Mouse (Mus musculus) kidney, embryonic 15.5 days (tissue): ENCODE measurements around the gene Cdc25b. TPM values are rescaled to one million over a fixed set of nuclear protein-coding genes. Genes with fewer than 3 reads are reported as not detected.

Source experiments
- ATAC-seq: fragments of 200-750 bp; cut with Nextera tagmentation; replicated peaks from 2 replicates; pipeline ENCODE4 v1.8.0; 2017; ENCODE audit warnings: moderate TSS enrichment; ENCODE audit not compliant: low FRiP score
- H3K27ac ChIP-seq: fragments of 300-500 bp; sonication (generic); 2 replicates; pipeline ENCODE4 v1.5.1; 2015; ENCODE audit warnings: mild to moderate bottlenecking, inconsistent platforms
- H3K27me3 ChIP-seq: fragments of 300-500 bp; sonication (generic); 2 replicates; pipeline ENCODE4 v1.6.1; 2015; ENCODE audit warnings: inconsistent platforms
- H3K36me3 ChIP-seq: fragments of 300-500 bp; sonication (generic); 2 replicates; pipeline ENCODE4 v1.6.1; 2015; ENCODE audit warnings: inconsistent platforms
- H3K4me1 ChIP-seq: fragments of 300-500 bp; sonication (generic); 2 replicates; pipeline ENCODE4 v1.6.1; 2015; ENCODE audit warnings: inconsistent platforms
- H3K4me2 ChIP-seq: fragments of 300-500 bp; sonication (generic); 2 replicates; pipeline ENCODE4 v1.6.1; 2015; ENCODE audit warnings: moderate library complexity, mild to moderate bottlenecking, inconsistent platforms
- H3K4me3 ChIP-seq: fragments of 300-500 bp; sonication (generic); replicated peaks from 2 replicates; pipeline ENCODE4 v1.5.1; 2015; ENCODE audit warnings: mild to moderate bottlenecking, inconsistent platforms
- H3K9ac ChIP-seq: fragments of 300-500 bp; sonication (generic); 2 replicates; pipeline ENCODE4 v1.6.1; 2015; ENCODE audit warnings: mild to moderate bottlenecking, inconsistent platforms
- H3K9me3 ChIP-seq: fragments of 300-500 bp; sonication (generic); replicated peaks from 2 replicates; pipeline ENCODE4 v1.6.1; 2016; ENCODE audit warnings: inconsistent platforms
- WGBS: fragments of 180-500 bp; shearing (Covaris S2); methylation state at CpG from one replicate; pipeline ENCODE4 v1.1.7; 2015; ENCODE audit warnings: mixed read lengths; 5-methylcytosine and 5-hydroxymethylcytosine counted together
- polyA plus RNA-seq: library from polyadenylated mRNA; unstranded; fragments of >200 nt; fragmentation: Nextera tagmentation; extraction: Ambion mirVana; gene quantifications from 2 replicates; pipeline ENCODE4 v1.2.1, GENCODE M21; 2015

Cdc25b gene
- polyA plus RNA-seq, result 62.1 and 71.5 TPM in 2 replicates

DNA sequence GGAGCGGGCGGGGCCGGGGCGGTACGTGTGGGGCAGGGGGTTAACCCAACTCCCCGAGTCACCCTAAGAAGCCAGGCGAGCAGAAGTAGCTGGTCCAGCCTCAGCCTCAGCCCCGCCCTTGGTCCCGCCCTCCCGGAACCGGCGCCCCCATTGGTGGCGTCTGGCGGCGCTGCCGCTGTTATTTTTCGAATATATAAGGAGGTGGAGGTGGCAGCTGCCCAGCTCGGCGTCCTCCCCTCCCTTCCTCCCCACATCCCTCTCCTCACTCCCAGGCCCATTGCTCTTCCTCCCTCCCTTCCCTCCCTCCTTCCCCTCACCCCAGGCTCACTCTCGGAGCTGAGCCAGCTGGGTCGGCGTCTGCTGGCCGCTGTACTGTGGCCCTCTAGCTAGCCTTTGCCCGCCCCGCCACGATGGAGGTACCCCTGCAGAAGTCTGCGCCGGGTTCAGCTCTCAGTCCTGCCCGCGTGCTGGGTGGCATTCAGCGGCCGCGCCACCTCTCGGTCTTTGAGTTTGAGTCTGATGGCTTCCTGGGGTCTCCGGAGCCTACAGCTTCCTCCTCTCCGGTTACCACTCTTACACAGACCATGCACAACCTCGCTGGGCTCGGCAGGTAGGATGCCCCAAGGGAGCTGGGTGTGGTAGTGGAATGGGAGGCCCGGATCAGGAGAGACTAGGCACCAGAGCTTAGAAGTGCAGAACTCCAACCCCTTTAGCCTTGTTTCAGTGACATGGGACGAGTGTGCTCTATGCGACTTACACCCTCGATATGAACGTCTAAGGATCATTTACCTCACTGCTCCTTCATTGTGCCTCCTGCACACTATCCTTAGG lies at the start of gene Cdc25b, which contains the start of gene Spef1:
Gene Cdc25b, plus strand, starts transcription at position 179 of the 831 bp plus-strand sequence.
Gene Spef1, minus strand, starts transcription at position 512 of the 831 bp plus-strand sequence.
- H3K9me3 ChIP-seq, result no peaks in the 10 kb centered on the region
- WGBS, result under 1% methylated on average over 42 of the region's 43 CpGs
- peaks cover 51% of the 10 kb centered on the region for H3K4me1 ChIP-seq
- no peaks in the 10 kb centered on the region for H3K27me3 ChIP-seq
- H3K36me3 ChIP-seq, result peaks cover 10% of the 10 kb centered on the region
- H3K27ac ChIP-seq, result peak within 1 kb of the TSS; percentile 87
- peak within 1 kb of the TSS; percentile 68 for H3K4me3 ChIP-seq
- peak within 1 kb of the TSS; percentile 76 for H3K4me2 ChIP-seq
- peak within 1 kb of the TSS; percentile 70 for H3K9ac ChIP-seq
- ATAC-seq, result peak; percentile 87

DNA sequence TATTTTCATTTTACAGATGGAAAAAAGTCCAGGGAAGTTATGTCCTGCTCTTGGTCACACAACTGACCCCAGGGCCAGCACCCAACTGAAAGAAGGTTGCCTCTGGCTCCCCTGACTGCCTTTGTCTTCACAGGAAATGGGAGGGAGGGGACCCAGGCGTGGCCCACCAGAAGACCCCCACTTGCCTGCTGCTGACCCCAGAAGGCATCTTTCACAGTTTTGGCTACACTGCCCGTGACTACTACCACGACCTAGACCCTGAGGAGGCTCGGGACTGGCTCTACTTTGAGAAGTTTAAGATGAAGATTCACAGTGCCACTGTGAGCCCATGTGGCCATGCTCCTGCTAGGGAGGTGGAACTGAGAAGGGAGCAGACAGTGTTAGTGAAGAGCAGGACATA lies 48.5 kb upstream of the Cdc25b start:
- no peak overlapping the region for H3K27ac ChIP-seq
- no peak for ATAC-seq
- H3K9ac ChIP-seq, result no peak overlapping the region
- H3K27me3 ChIP-seq, result no peaks in the 10 kb centered on the region
- H3K36me3 ChIP-seq, result peaks cover 79% of the 10 kb centered on the region
- no peak overlapping the region for H3K4me2 ChIP-seq
- H3K4me3 ChIP-seq, result no peak overlapping the region
- H3K9me3 ChIP-seq, result no peaks in the 10 kb centered on the region
- peaks cover 51% of the 10 kb centered on the region for H3K4me1 ChIP-seq
- 82% methylated on average over 4 of the region's 4 CpGs for WGBS

DNA sequence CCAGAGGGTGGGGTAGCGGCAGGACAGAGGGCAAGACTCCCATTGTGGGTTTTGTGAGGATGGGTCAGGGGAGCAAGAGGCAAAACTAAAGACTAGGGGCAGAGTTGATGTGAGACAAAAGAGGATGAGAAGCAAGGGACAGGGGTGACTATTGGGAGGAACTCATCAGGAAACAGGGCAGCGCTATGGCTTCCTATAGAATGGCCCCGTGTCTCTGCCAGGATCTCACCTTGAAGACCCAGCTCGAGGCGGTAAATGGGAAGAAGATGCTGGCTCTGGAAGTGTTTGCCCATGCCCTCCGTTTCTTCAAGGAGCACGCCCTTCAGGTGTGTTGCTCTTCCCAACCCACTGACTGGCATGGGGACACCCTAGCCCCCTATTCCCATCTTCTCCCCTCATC lies 48.0 kb upstream of the Cdc25b start:
- Histone ChIP-seq H3K9me3 (no peaks in the 10 kb centered on the region), H3K4me2 (no peak overlapping the region), H3K4me3 (no peak overlapping the region), H3K27ac (no peak overlapping the region), H3K4me1 (peaks cover 51% of the 10 kb centered on the region), H3K9ac (no peak overlapping the region), H3K36me3 (peaks cover 79% of the 10 kb centered on the region), H3K27me3 (no peaks in the 10 kb centered on the region)
- ATAC-seq, result no peak
- 94% methylated on average over 7 of the region's 7 CpGs for WGBS

DNA sequence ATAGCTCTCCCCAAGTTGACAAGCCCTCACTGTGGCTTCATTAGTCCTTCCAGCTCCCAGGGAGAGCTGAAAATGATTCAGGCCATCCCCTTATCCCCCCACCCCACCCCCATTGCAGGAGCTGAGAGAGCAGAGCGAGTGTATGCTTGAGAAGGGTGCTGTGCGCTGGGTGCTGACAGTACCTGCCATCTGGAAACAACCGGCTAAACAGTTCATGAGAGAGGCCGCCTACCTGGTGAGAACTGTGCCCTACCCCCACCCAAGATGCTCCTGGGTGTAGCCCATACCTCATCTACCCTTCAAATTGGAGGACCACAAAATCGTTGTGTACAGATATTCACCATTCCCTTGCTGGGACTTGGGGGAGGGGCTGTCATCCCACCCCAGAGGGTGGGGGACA lies 47.5 kb upstream of the Cdc25b start:
- WGBS, result 91% methylated on average over 5 of the region's 5 CpGs
- peaks cover 77% of the 10 kb centered on the region for H3K36me3 ChIP-seq
- ATAC-seq, result no peak
- peaks cover 51% of the 10 kb centered on the region for H3K4me1 ChIP-seq
- no peak overlapping the region for H3K4me3 ChIP-seq
- H3K27me3 ChIP-seq, result no peaks in the 10 kb centered on the region
- no peak overlapping the region for H3K9ac ChIP-seq
- no peaks in the 10 kb centered on the region for H3K9me3 ChIP-seq
- 0 out of 2 replicates have a peak overlapping the region, but pooled peaks have one; percentile 59 for H3K27ac ChIP-seq
- no peak overlapping the region for H3K4me2 ChIP-seq

DNA sequence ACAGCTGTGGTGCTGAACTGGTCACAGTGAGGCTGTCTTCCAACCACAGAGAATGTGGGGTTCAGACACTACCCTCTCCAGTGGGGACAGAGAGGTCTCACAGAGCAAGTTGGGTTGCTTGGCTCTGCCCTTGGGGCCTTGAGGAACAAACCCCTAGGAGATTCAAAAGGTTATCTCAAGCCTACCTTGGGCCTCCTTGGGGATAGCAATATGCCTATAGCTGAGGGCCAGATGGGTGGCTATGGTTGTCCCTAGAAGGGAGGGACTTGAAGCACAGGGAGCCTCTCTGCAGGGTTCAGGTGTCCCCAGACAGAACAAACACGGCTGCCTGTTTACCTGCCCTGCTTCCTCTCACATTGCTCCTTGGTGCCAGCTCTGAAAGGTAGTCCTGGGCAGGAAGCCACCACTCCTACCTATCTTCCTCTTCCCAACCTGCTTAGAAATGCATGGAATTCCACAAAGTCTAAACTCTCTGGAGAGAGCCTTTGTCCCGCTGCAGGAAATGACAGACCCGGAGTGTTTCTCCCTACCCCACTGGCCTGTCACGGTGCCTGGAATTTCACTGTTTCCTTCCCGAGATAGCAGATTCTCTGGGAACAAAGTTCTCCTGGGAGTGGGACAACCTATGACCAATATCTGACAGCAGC lies 46.7 kb upstream of the Cdc25b start:
- Histone ChIP-seq H3K9ac (no peak overlapping the region), H3K27me3 (no peaks in the 10 kb centered on the region), H3K36me3 (peaks cover 77% of the 10 kb centered on the region), H3K4me2 (no peak overlapping the region), H3K27ac (peak overlapping the region; percentile 59; the same call in 1 of the 2 replicates), H3K4me3 (no peak overlapping the region), H3K9me3 (no peaks in the 10 kb centered on the region), H3K4me1 (peaks cover 47% of the 10 kb centered on the region)
- WGBS, result 37% methylated on average over 5 of the region's 5 CpGs
- no peak for ATAC-seq

DNA sequence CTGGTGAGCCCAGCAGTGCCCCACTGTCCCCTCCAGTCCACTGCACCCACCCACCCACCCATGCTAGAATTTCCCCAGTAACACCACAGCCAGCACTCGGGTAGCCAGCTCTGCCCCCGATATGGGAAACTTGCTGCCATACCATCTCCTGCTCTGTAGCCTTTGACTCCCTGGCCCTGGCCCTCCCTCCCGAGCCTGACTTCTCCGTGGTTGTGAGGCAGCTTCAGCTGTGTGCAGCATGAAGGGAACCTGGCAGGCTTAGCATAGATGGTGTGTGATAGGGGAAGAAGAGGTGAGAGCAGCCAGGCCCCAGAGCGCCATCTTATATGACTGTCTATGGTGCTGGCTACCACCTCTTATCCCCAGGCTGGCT lies 46.2 kb upstream of the Cdc25b start:
- Histone ChIP-seq H3K27ac (peak overlapping the region; percentile 59; the same call in 1 of the 2 replicates), H3K4me1 (peaks cover 42% of the 10 kb centered on the region), H3K4me2 (no peak overlapping the region), H3K36me3 (peaks cover 81% of the 10 kb centered on the region), H3K27me3 (no peaks in the 10 kb centered on the region), H3K9me3 (no peaks in the 10 kb centered on the region), H3K4me3 (no peak overlapping the region), H3K9ac (no peak overlapping the region)
- no peak for ATAC-seq
- WGBS, result 64% methylated on average over 5 of the region's 5 CpGs

DNA sequence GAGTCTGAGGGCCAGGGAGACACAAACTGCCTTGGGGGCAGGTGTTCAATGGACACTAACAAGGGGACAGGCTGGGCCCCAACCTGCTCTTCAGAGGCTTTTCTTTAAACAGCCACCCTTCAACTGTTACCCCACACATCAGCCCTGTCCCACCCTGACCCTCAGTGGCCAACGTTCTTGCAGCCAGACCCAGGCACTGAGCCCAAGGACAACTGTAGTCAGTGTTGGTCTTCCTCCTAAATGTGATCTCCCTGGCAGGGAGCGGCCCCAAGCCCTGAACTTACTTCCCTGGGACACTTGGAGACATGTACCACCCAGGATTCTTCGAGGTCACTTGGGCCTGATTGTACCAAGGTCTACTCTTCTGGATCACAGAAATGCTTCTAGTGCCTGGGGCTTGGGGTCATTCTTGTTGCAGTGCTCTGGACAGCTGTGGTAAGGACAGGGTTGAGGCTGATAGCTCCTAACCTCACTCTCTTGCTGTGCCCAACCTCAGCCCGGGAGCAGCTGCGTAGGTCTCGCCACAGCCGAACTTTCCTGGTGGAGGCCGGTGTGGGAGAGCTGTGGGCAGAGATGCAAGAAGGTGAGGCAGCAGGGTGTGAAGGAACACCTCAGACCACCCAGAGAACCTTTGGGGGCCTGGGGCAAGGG lies 45.3 kb upstream of the Cdc25b start:
- Histone ChIP-seq H3K9ac (no peak overlapping the region), H3K4me1 (peaks cover 36% of the 10 kb centered on the region), H3K4me3 (no peak overlapping the region), H3K4me2 (no peak overlapping the region), H3K27me3 (no peaks in the 10 kb centered on the region), H3K9me3 (no peaks in the 10 kb centered on the region), H3K36me3 (peaks cover 87% of the 10 kb centered on the region), H3K27ac (peak overlapping the region; percentile 19; the same call in 1 of the 2 replicates)
- no peak for ATAC-seq
- 73% methylated on average over 8 of the region's 8 CpGs for whole genome bisulfite sequencing

DNA sequence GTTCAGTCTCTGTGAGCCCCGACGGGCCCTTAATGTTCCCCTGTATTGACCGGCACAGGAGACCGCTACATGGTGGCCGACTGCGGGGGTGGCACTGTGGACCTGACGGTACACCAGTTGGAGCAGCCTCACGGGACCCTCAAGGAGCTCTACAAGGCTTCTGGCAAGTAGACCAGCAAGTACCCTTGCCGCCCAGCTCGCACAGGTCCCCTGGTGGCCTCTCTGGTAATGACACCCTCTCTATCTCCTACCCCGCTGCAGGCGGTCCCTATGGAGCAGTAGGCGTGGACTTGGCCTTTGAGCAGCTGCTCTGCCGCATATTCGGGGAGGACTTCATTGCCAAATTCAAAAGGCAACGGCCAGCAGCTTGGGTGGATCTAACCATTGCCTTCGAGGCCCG lies 44.2 kb upstream of the Cdc25b start:
- peaks cover 87% of the 10 kb centered on the region for H3K36me3 ChIP-seq
- no peaks in the 10 kb centered on the region for H3K9me3 ChIP-seq
- peaks cover 35% of the 10 kb centered on the region for H3K4me1 ChIP-seq
- peak; percentile 66 for ATAC-seq
- 30% methylated on average over 18 of the region's 18 CpGs for WGBS
- H3K9ac ChIP-seq, result no peak overlapping the region
- H3K4me2 ChIP-seq, result peak overlapping the region; percentile 24; the same call in 1 of the 2 replicates
- no peaks in the 10 kb centered on the region for H3K27me3 ChIP-seq
- 0 out of 2 replicates have a peak overlapping the region, but pooled peaks have one; percentile 19 for H3K27ac ChIP-seq
- H3K4me3 ChIP-seq, result no peak overlapping the region

DNA sequence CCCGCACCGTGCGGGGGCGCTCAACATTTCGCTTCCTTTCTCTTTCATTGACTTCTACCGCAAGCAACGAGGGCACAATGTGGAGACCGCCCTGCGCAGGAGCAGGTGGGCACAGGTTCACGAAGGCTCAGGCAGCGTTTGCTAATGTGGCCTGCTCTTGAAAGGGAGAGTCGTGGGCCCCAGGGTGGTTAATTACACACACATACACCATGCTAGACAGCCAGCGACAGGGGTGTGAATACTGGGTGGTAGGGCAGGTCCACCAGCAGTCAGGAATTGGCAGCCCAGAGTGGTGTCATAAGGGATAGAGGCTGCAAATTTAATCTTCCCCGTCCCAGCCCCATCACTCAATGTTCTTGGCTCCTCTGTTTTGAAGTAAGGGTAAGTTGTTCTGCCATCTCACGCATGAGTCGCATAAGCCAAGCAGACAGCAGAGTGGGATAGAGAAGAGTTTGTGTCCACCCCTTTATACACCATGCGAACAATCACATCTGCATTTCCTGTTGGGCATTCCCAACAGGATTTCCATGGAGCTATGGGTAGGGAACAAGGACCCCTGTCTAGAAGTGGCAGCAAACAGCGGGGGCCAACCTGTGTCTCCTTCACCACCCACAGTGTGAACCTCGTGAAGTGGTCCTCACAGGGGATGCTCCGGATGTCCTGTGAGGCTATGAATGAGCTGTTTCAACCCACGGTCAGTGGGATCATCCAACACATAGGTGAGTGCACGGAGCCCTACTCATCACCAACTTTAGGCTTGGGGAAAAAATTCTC lies 43.6 kb upstream of the Cdc25b start:
- Histone ChIP-seq H3K9ac (no peak overlapping the region), H3K36me3 (peaks cover 87% of the 10 kb centered on the region), H3K4me3 (no peak overlapping the region), H3K9me3 (no peaks in the 10 kb centered on the region), H3K4me1 (peaks cover 33% of the 10 kb centered on the region), H3K27ac (no peak overlapping the region), H3K4me2 (peak overlapping the region; percentile 24; the same call in 1 of the 2 replicates), H3K27me3 (no peaks in the 10 kb centered on the region)
- no peak for ATAC-seq
- 73% methylated on average over 22 of the region's 22 CpGs for WGBS

DNA sequence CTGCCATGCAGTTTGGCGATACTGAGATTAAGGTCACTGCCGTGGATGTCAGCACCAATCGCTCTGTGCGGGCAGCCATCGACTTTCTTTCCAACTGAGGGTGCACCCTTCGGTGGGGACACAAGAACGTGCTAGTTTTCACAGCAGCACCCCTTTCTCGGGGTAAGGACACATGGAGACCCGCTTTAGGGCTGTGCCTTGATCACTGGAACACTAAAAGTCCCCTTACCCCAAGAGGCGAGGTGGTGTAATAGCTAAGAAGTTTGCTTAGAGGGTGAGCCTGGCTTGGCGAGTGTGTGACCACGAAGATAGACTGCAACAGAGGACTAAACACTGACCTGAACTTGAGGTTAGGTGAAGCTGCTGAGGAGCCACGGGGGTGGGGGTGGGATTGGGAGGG lies 41.6 kb upstream of the Cdc25b start:
- H3K4me2 ChIP-seq, result no peak overlapping the region
- peaks cover 26% of the 10 kb centered on the region for H3K4me1 ChIP-seq
- H3K4me3 ChIP-seq, result no peak overlapping the region
- 65% methylated on average over 13 of the region's 13 CpGs for WGBS
- 0 out of 2 replicates have a peak overlapping the region, but pooled peaks have one; percentile 9 for H3K27ac ChIP-seq
- no peak overlapping the region for H3K9ac ChIP-seq
- H3K36me3 ChIP-seq, result peaks cover 85% of the 10 kb centered on the region
- H3K9me3 ChIP-seq, result no peaks in the 10 kb centered on the region
- no peaks in the 10 kb centered on the region for H3K27me3 ChIP-seq
- no peak for ATAC-seq

DNA sequence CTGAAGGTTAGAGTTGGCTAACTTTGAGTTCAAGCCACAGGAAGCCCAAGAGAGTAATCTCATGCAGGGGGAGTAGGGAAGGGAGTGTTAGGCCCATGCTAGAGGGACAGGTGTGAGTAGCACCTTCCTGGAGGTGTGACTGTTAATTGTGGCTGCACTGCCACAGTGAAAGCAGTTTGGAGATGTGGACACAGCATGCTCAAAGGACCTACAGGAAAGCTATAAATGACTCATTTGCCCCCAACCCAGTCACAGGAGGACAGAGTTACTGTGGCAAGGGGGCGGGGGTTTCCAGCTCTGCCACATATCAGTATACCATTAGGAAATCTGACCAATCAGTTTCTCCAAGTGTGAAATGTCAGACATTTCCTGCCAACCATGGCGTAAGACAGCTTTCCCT lies 41.2 kb upstream of the Cdc25b start:
- no peak overlapping the region for H3K4me3 ChIP-seq
- ATAC-seq, result no peak
- no peak overlapping the region for H3K4me2 ChIP-seq
- no peaks in the 10 kb centered on the region for H3K27me3 ChIP-seq
- 74% methylated on average over 2 of the region's 2 CpGs for WGBS
- H3K4me1 ChIP-seq, result peaks cover 25% of the 10 kb centered on the region
- H3K36me3 ChIP-seq, result peaks cover 89% of the 10 kb centered on the region
- no peak overlapping the region for H3K9ac ChIP-seq
- H3K9me3 ChIP-seq, result no peaks in the 10 kb centered on the region
- H3K27ac ChIP-seq, result no peak overlapping the region
